Mouse (Mus musculus) gastrocnemius, postnatal 14 days (tissue): ENCODE results near the gene Nup37. TPM values are rescaled to one million over a fixed set of nuclear protein-coding genes. Genes with fewer than 3 reads are reported as not detected.

Experiments used
- DNase-seq: peaks from one replicate; pipeline ENCODE4 v3.0.0; 2021; ENCODE audit warnings: mixed read lengths
- intact Hi-C: fragments of 180-260 bp; cut with DNase I; formaldehyde crosslinking; loops from one replicate; pipeline ENCODE4 v1.15.1; 2025; ENCODE audit warnings: low total_unique reads
- total RNA-seq, 2 experiments: library from RNA; stranded (reverse); gene quantifications; 2 replicates each; pipeline ENCODE4 v1.2.3; 2021

Nup37 gene
- total RNA-seq, 2 experiments from 2014 or later: 4.5 to 5.4 TPM

GRCm38 (mm10) chr10:88218161-88218560 lies 71.4 kb downstream of the Nup37 start:
- intact Hi-C loops: no loop called here
- DNase-seq: no peak

GRCm38 (mm10) chr10:88221718-88222117 lies 74.9 kb downstream of the Nup37 start:
- intact Hi-C loops: no loop called here

GRCm38 (mm10) chr10:88225421-88225820 lies 78.6 kb downstream of the Nup37 start:
- intact Hi-C loops: no loop called here
- no peak for DNase-seq

More at GRCm38 (mm10) chr10:88221718-88222117, 74.9 kb downstream of the Nup37 start:
- no peak for DNase-seq

- intact Hi-C loops: no loop called here
- DNase-seq: no peak
Observed at GRCm38 (mm10) chr10:88227962-88228361, 81.2 kb downstream of the Nup37 start.

Other genes starting within 250 kb of the Nup37 start
- gene Pmch, start 55.9 kb upstream of the Nup37 start, total RNA-seq: not detected
- under 1 TPM; 0.74 to 0.91 TPM for gene Parpbp, start 51 bp upstream of the Nup37 start, total RNA-seq
- gene Washc3, start 54.1 kb downstream of the Nup37 start, total RNA-seq: 10 to 100 TPM; 29.1 to 33.3 TPM
- 1 to 10 TPM; 1.3 to 1.7 TPM for gene Dram1, start 232.1 kb downstream of the Nup37 start, total RNA-seq
- 10 to 100 TPM in 1 of 2 experiments, 1 to 10 TPM in 1; 9.2 to 10.3 TPM for gene Gnptab, start 232.1 kb downstream of the Nup37 start, total RNA-seq